22 mouse cellular contexts compared by ENCODE assay signal in the genomic region with DNA sequence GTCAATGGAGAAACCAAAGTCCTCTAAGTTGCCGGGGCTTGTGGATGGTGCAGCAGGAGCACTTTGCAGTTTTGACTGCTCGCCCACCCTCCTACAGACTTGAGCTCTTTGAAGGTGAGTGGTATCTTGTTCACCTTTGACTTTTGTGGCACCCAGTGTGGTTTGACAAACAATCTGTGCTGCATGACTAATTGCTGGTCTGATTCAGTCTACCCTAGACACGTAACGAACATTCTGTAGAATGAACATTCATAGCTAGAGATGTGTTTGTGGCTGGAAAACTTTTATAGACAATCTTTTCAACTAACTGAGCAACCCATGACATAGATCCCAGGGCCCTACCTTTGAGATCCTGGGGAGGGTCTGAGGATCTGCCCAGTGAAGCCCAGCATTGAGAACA. TPM values are rescaled to one million over a fixed set of nuclear protein-coding genes. Genes with fewer than 3 reads are reported as not detected.
DNase-seq lines count a peak whose midpoint lies in the region; ATAC-seq and TF ChIP-seq lines count a peak whose summit lies in the region.
"Had no signal": no experiment of that assay in that cellular context is flagged by ENCODE, and none has a peak within 500 bp of the region (broad histone marks: within the 10 kb centered on the region; RNA-seq: fewer than 3 reads in every experiment).

No protein-coding gene starts in this region.

- peak; percentile 30 for DNase-seq in CH12.LX (ENCODE audit: extremely low read depth)
- no peak for DNase-seq in kidney, postnatal 14 days
- DNase-seq in embryo, embryonic 10.5 days (ENCODE audit: low spot score) = no peak
- DNase-seq in stomach, postnatal 0 days (ENCODE audit: low spot score) = no peak
- DNase-seq: adrenal gland, adult 2 months; adrenal gland, postnatal 25 days; cerebellum, adult 8-10 months; cerebellum, postnatal 14 days; forebrain, postnatal 0 days; gastrocnemius, postnatal 14 days; heart, adult 2 months; heart, postnatal 14 days had no signal

- no peaks in the 10 kb centered on the region for H3K27me3 ChIP-seq in C2C12 (ENCODE audit: control insufficient read depth, insufficient read depth, insufficient read length)
- H3K27me3 ChIP-seq in CH12.LX (replicated peaks) = no peaks in the 10 kb centered on the region
- H3K27me3 ChIP-seq in stomach, postnatal 0 days (ENCODE audit: control insufficient read depth, insufficient read depth, low read length) = no peaks in the 10 kb centered on the region
- H3K27me3 ChIP-seq: heart, embryonic 15.5 days; Patski had no signal

- TF ChIP-seq EP300 in CH12.LX (IDR thresholded peaks at IDR 0.05; ENCODE audit: low read length) = peak; percentile 49; the same call in 1 of the 2 replicates
- no peak for TF ChIP-seq EP300 in stomach, postnatal 0 days (optimal IDR thresholded peaks at IDR 0.05)

- dilution Hi-C loops in CH12.LX (cut with MboI; ENCODE audit: extremely low pct_ligation_motif_present, extremely low pct_unique_long_range_greater_than_20kb, low sequenced_read_pairs) = no loop called here

- in situ Hi-C loops in CH12.LX (cut with MboI; ENCODE audit: low pct_ligation_motif_present, low pct_unique_long_range_greater_than_20kb, low sequenced_read_pairs) = no loop called here

- peak overlapping the region; percentile 31; the same call in 1 of the 2 replicates for H3K4me2 ChIP-seq in CH12.LX (ENCODE audit: insufficient read depth, low read depth, poor library complexity, severe bottlenecking)
- H3K4me2 ChIP-seq in stomach, postnatal 0 days (replicated peaks; ENCODE audit: low read depth) = no peak overlapping the region
- H3K4me2 ChIP-seq: embryonic facial prominence, embryonic 13.5 days; forebrain, embryonic 13.5 days; heart, embryonic 11.5 days; heart, embryonic 15.5 days; hindbrain, embryonic 13.5 days had no signal

- WGBS in stomach, postnatal 0 days = 85% methylated on average over 4 of the region's 4 CpGs

- TF ChIP-seq POLR2A in CH12.LX (IDR thresholded peaks at IDR 0.05; ENCODE audit: low read depth, low read length) = no peak

- H3ac ChIP-seq in C2C12 (ENCODE audit: control insufficient read depth, insufficient read length, low read depth) = no peak overlapping the region

- no peaks in the 10 kb centered on the region for H3K36me3 ChIP-seq in C2C12 (ENCODE audit: control insufficient read depth, insufficient read depth)
- H3K36me3 ChIP-seq in CH12.LX (replicated peaks in 1 of 2; ENCODE audit: control insufficient read depth in 1 of 2, insufficient read depth in 1 of 2, low read length in 1 of 2) = no peaks in the 10 kb centered on the region
- H3K36me3 ChIP-seq in stomach, postnatal 0 days (ENCODE audit: control insufficient read depth, insufficient read depth, low read length) = no peaks in the 10 kb centered on the region
- H3K36me3 ChIP-seq: embryonic facial prominence, embryonic 13.5 days; heart, embryonic 15.5 days; hindbrain, embryonic 13.5 days had no signal

- no peaks in the 10 kb centered on the region for H3K79me3 ChIP-seq in C2C12 (ENCODE audit: low read depth)

- TF ChIP-seq CTCF in C2C12 (IDR thresholded peaks at IDR 0.05; ENCODE audit: control insufficient read depth, insufficient read depth, insufficient read length) = no peak
- TF ChIP-seq CTCF in CH12.LX (conservative IDR thresholded peaks at IDR 0.05 in 1 of 2, IDR thresholded peaks at IDR 0.05 in 1 of 2; ENCODE audit: low read depth in 2 of 2, low read length in 2 of 2) = no peak
- TF ChIP-seq CTCF in stomach, postnatal 0 days (IDR thresholded peaks at IDR 0.05; ENCODE audit: low read depth) = no peak

- peak; percentile 29 for ATAC-seq in inflammation-experienced regulatory T-cells, adult 6 months
- no peak for ATAC-seq in stomach, postnatal 0 days (ENCODE audit: low FRiP score, low TSS enrichment)
- ATAC-seq: forebrain, embryonic 13.5 days; forebrain, postnatal 0 days; hindbrain, postnatal 0 days; intestine, embryonic 16.5 days had no signal

- TF ChIP-seq RAD21 in CH12.LX (IDR thresholded peaks at IDR 0.05; ENCODE audit: low read depth, low read length) = no peak

- no peaks in the 10 kb centered on the region for H3K9me3 ChIP-seq in CH12.LX (replicated peaks; ENCODE audit: low read length)
- no peaks in the 10 kb centered on the region for H3K9me3 ChIP-seq in stomach, postnatal 0 days (ENCODE audit: control insufficient read depth, low read length)
- H3K9me3 ChIP-seq: embryonic facial prominence, embryonic 13.5 days; forebrain, embryonic 13.5 days; heart, embryonic 15.5 days; hindbrain, embryonic 13.5 days had no signal

- H3K4me3 ChIP-seq in C2C12 (ENCODE audit: insufficient read depth, poor library complexity, severe bottlenecking) (no peak overlapping the region), CH12.LX (replicated peaks in 1 of 3; ENCODE audit: low read depth in 2 of 3, low read length in 2 of 3, poor library complexity in 1 of 3) (no peak overlapping the region)
- no peak overlapping the region for H3K4me3 ChIP-seq in stomach, postnatal 0 days (ENCODE audit: low read depth, low read length)
- H3K4me3 ChIP-seq: embryonic facial prominence, embryonic 13.5 days; forebrain, embryonic 13.5 days; heart, adult 2 months; heart, embryonic 15.5 days; hindbrain, embryonic 13.5 days had no signal

- H3K27ac ChIP-seq in CH12.LX (ENCODE audit: insufficient read depth, low read depth) = no peak overlapping the region
- no peak overlapping the region for H3K27ac ChIP-seq in stomach, postnatal 0 days (replicated peaks)
- H3K27ac ChIP-seq: embryonic facial prominence, embryonic 13.5 days; forebrain, embryonic 13.5 days; heart, adult 2 months; heart, embryonic 15.5 days; hindbrain, embryonic 13.5 days; hindbrain, postnatal 0 days had no signal

- H3K79me2 ChIP-seq in C2C12 (ENCODE audit: control insufficient read depth, insufficient read depth) (no peaks in the 10 kb centered on the region), CH12.LX (replicated peaks; ENCODE audit: control insufficient read depth, extremely low read depth, insufficient read depth, poor library complexity, severe bottlenecking) (no peaks in the 10 kb centered on the region)

- H3K9ac ChIP-seq in CH12.LX (ENCODE audit: insufficient read depth, low read depth) = no peak overlapping the region
- no peak overlapping the region for H3K9ac ChIP-seq in stomach, postnatal 0 days (ENCODE audit: low read length)
- H3K9ac ChIP-seq: embryonic facial prominence, embryonic 13.5 days; forebrain, embryonic 13.5 days; forebrain, postnatal 0 days; heart, embryonic 15.5 days; hindbrain, embryonic 13.5 days had no signal

- H3K4me1 ChIP-seq in CH12.LX (ENCODE audit: control insufficient read depth in 1 of 2, insufficient read depth in 2 of 2) = peaks cover 10 to 23% of the 10 kb centered on the region in 2 experiments; a peak in 3 of 4 replicates
- H3K4me1 ChIP-seq in stomach, postnatal 0 days (replicated peaks; ENCODE audit: control insufficient read depth, insufficient read depth) = no peaks in the 10 kb centered on the region

TF ChIP-seq in C2C12, 6 proteins besides CTCF, POLR2A, EP300 and RAD21:
- TF ChIP-seq CEBPB (IDR thresholded peaks at IDR 0.05; ENCODE audit: low read depth) (no peak), MYOD1 (IDR thresholded peaks at IDR 0.05; ENCODE audit: control insufficient read depth, insufficient read length, low read depth) (peak; percentile 23)

TF ChIP-seq in CH12.LX, 34 proteins besides CTCF, POLR2A, EP300 and RAD21:
- TF ChIP-seq BHLHE40 (IDR thresholded peaks at IDR 0.05; ENCODE audit: low read depth, low read length) = peak; percentile 46; the same call in 1 of the 2 replicates
- TF ChIP-seq ETS1 (conservative IDR thresholded peaks at IDR 0.05; ENCODE audit: low read depth, low read length) = peak; percentile 57
- no peak for TF ChIP-seq PAX5 (IDR thresholded peaks at IDR 0.05; ENCODE audit: low read length)
TF ChIP-seq in CH12.LX: peak in this region for 2.

RNA-seq across cellular contexts. Expression of a gene that starts 2.4 kb away (rescaled TPM):
- polyA plus RNA-seq in C2C12 (2012; fragmentation: generic; extraction: Trizol) (0.06 TPM), CH12.LX (2012; ENCODE audit: insufficient read length, low read depth) (not detected in 2 replicates)
- total RNA-seq in CH12.LX (2012; rRNA removed) (0.04 TPM in 1 of 2 replicates, not detected in the other), CH12.LX (2014; rRNA removed) (not detected in 2 replicates)
- polyA plus RNA-seq in inflammation-experienced regulatory T-cells, adult 6 months (2017; shearing (Covaris generic)) = under 1 TPM; 0.23 to 0.51 (median 0.46) TPM
- polyA plus RNA-seq in stomach, postnatal 0 days (2015; fragmentation: Nextera tagmentation; extraction: Ambion mirVana) = 0.01 and 0.05 TPM in 2 replicates
- total RNA-seq: adrenal gland, postnatal 25 days had no signal

RNA-seq across cellular contexts. Expression of a gene that starts 34.4 kb away (rescaled TPM):
- polyA plus RNA-seq in C2C12 (2012; fragmentation: generic; extraction: Trizol) (19.9 TPM), CH12.LX (2012; ENCODE audit: insufficient read length, low read depth) (24.7 and 29.2 TPM in 2 replicates)
- total RNA-seq in CH12.LX (2012; rRNA removed) (20.6 and 24.1 TPM in 2 replicates), CH12.LX (2014; rRNA removed) (73.7 and 76.0 TPM in 2 replicates)
- 1 to 10 TPM; 2.5 to 5.9 (median 3.0) TPM for polyA plus RNA-seq in inflammation-experienced regulatory T-cells, adult 6 months (2017; shearing (Covaris generic))
- 11.4 and 12.8 TPM in 2 replicates for polyA plus RNA-seq in stomach, postnatal 0 days (2015; fragmentation: Nextera tagmentation; extraction: Ambion mirVana)
